Comparison of ENCODE assay signal across 23 mouse cellular contexts in the genomic region with DNA sequence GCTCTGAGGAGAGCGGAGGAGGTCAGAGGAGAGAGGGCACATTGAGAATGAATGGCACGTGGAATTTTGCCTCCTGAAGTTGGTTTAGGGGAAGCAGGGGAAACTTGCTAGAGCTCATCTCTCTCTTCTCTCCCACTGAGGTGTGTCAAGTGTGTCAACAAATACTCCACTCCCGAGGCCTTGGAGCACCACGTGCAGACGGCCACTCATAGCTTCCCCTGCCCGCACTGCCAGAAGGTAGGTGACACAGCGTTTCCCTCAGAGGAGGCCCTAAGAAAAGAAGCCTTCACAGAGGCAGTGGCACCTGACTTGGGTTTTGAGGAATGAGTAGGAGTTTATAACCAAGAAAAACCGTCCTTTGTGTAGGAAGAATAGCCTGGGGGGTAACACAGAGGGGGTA. TPM values are rescaled to one million over a fixed set of nuclear protein-coding genes. Genes with fewer than 3 reads are reported as not detected.
DNase-seq lines count a peak whose midpoint lies in the region; ATAC-seq and TF ChIP-seq lines count a peak whose summit lies in the region.
"Had no signal": no experiment of that assay in that cellular context is flagged by ENCODE, and none has a peak within 500 bp of the region (broad histone marks: within the 10 kb centered on the region; RNA-seq: fewer than 3 reads in every experiment).

No protein-coding gene starts in this region.

- no peaks in the 10 kb centered on the region for H3K27me3 ChIP-seq in intestine, embryonic 14.5 days (replicated peaks; ENCODE audit: control insufficient read depth, insufficient read depth, low read length)
- H3K27me3 ChIP-seq in intestine, embryonic 15.5 days (replicated peaks), result no peaks in the 10 kb centered on the region
- no peaks in the 10 kb centered on the region for H3K27me3 ChIP-seq in lung, postnatal 0 days (replicated peaks; ENCODE audit: insufficient read depth, low read length)
- H3K27me3 ChIP-seq: CH12.LX; embryonic facial prominence, embryonic 12.5 days; forebrain, embryonic 12.5 days; heart, embryonic 12.5 days; Patski had no signal

- H3K9me3 ChIP-seq in intestine, embryonic 14.5 days (ENCODE audit: control insufficient read depth, low read length), result peaks cover 4% of the 10 kb centered on the region
- H3K9me3 ChIP-seq in intestine, embryonic 15.5 days, result no peaks in the 10 kb centered on the region
- H3K9me3 ChIP-seq in lung, postnatal 0 days (ENCODE audit: low read length), result peaks cover 3% of the 10 kb centered on the region; the same call in 1 of the 2 replicates

- no peak overlapping the region for H3K4me2 ChIP-seq in intestine, embryonic 14.5 days (ENCODE audit: low read length)
- H3K4me2 ChIP-seq in intestine, embryonic 15.5 days (replicated peaks), result no peak overlapping the region
- H3K4me2 ChIP-seq in lung, postnatal 0 days (replicated peaks; ENCODE audit: low read depth, low read length), result no peak overlapping the region
- H3K4me2 ChIP-seq: embryonic facial prominence, embryonic 12.5 days; forebrain, embryonic 12.5 days; heart, embryonic 12.5 days had no signal

- no peaks in the 10 kb centered on the region for H3K4me1 ChIP-seq in intestine, embryonic 14.5 days (replicated peaks; ENCODE audit: control insufficient read depth, insufficient read depth, low read length)
- no peaks in the 10 kb centered on the region for H3K4me1 ChIP-seq in intestine, embryonic 15.5 days (replicated peaks)
- no peaks in the 10 kb centered on the region for H3K4me1 ChIP-seq in lung, adult 2 months (ENCODE audit: control insufficient read depth, insufficient read depth, low read length)
- no peaks in the 10 kb centered on the region for H3K4me1 ChIP-seq in lung, postnatal 0 days (ENCODE audit: insufficient read depth, low read depth, low read length)
- H3K4me1 ChIP-seq: embryonic facial prominence, embryonic 12.5 days; forebrain, embryonic 12.5 days had no signal

- no peak overlapping the region for H3K4me3 ChIP-seq in intestine, embryonic 14.5 days (ENCODE audit: low read depth, low read length)
- H3K4me3 ChIP-seq in intestine, embryonic 15.5 days (replicated peaks), result no peak overlapping the region
- H3K4me3 ChIP-seq in lung, adult 2 months (replicated peaks; ENCODE audit: extremely low read depth, low read depth, low read length), result no peak overlapping the region
- no peak overlapping the region for H3K4me3 ChIP-seq in lung, postnatal 0 days (ENCODE audit: low read depth, low read length)
- H3K4me3 ChIP-seq: embryonic facial prominence, embryonic 12.5 days; forebrain, embryonic 12.5 days; heart, adult 2 months; heart, embryonic 12.5 days had no signal

- no peak for ATAC-seq in intestine, embryonic 14.5 days (replicated peaks; ENCODE audit: low FRiP score, low TSS enrichment, low read depth)
- ATAC-seq in intestine, embryonic 15.5 days, result no peak
- ATAC-seq in lung, postnatal 0 days, result peak; percentile 88
- ATAC-seq: activated CD4-positive, CD25-positive, alpha-beta regulatory T cell, adult 4 months; forebrain, postnatal 0 days; Patski had no signal

- peaks cover 19% of the 10 kb centered on the region for H3K36me3 ChIP-seq in intestine, embryonic 14.5 days (ENCODE audit: control insufficient read depth, insufficient read depth, low read length)
- H3K36me3 ChIP-seq in intestine, embryonic 15.5 days, result peaks cover 9% of the 10 kb centered on the region
- H3K36me3 ChIP-seq in lung, postnatal 0 days (ENCODE audit: insufficient read depth, low read length), result peaks cover 8% of the 10 kb centered on the region; the same call in 1 of the 2 replicates

- TF ChIP-seq CTCF in lung, adult 2 months (IDR thresholded peaks at IDR 0.05; ENCODE audit: insufficient read depth, low read length), result no peak
- TF ChIP-seq CTCF in lung, postnatal 0 days (IDR thresholded peaks at IDR 0.05), result no peak

- no peak for TF ChIP-seq EP300 in lung, postnatal 0 days (IDR thresholded peaks at IDR 0.05)

- DNase-seq in intestine, embryonic 14.5 days (ENCODE audit: low spot score), result no peak
- peak; percentile 46 for DNase-seq in lung, adult 2 months
- peak; percentile 84 for DNase-seq in lung, postnatal 0 days (ENCODE audit: low spot score)
- DNase-seq in lung, postnatal 36 days, result peak; percentile 73
- DNase-seq in kidney, adult 8-10 months, result no peak
- no peak for DNase-seq in B cell, adult 2 months
- DNase-seq: adrenal gland, postnatal 14 days; cerebellum, adult 11-12 months; cerebellum, adult 9-10 months; cerebellum, postnatal 25 days; forebrain, postnatal 0 days; gastrocnemius, postnatal 14 days; heart, adult 2 months; heart, postnatal 36 days had no signal

- WGBS in intestine, embryonic 14.5 days, result 79% methylated on average over 8 of the region's 8 CpGs
- 67% methylated on average over 8 of the region's 8 CpGs for WGBS in intestine, embryonic 15.5 days
- WGBS in lung, adult 2 months, result 71% methylated on average over 8 of the region's 8 CpGs
- 50% methylated on average over 8 of the region's 8 CpGs for WGBS in lung, postnatal 0 days

- TF ChIP-seq POLR2A in lung, adult 2 months (IDR thresholded peaks at IDR 0.05; ENCODE audit: borderline replicate concordance, extremely low read depth, low read depth, low read length), result no peak

- no peak overlapping the region for H3K9ac ChIP-seq in intestine, embryonic 14.5 days (ENCODE audit: low read length)
- no peak overlapping the region for H3K9ac ChIP-seq in intestine, embryonic 15.5 days
- no peak overlapping the region for H3K9ac ChIP-seq in lung, postnatal 0 days (replicated peaks; ENCODE audit: low read depth)
- H3K9ac ChIP-seq: embryonic facial prominence, embryonic 12.5 days; forebrain, embryonic 12.5 days; forebrain, postnatal 0 days; heart, embryonic 12.5 days had no signal

- H3K27ac ChIP-seq in intestine, embryonic 14.5 days (ENCODE audit: low read depth), result 0 out of 2 replicates have a peak overlapping the region, but pooled peaks have one; percentile 38
- H3K27ac ChIP-seq in intestine, embryonic 15.5 days, result no peak overlapping the region
- peak overlapping the region; percentile 57 for H3K27ac ChIP-seq in lung, postnatal 0 days (ENCODE audit: low read length)
- H3K27ac ChIP-seq: embryonic facial prominence, embryonic 12.5 days; forebrain, embryonic 12.5 days; heart, adult 2 months had no signal

RNA-seq across cellular contexts. Expression of gene Chmp4b, which starts 10.3 kb away (rescaled TPM):
- polyA plus RNA-seq in intestine, embryonic 14.5 days (2014; fragmentation: Nextera tagmentation; extraction: Ambion mirVana), result 15.5 and 15.8 TPM in 2 replicates
- 36.3 and 36.4 TPM in 2 replicates for polyA plus RNA-seq in intestine, embryonic 15.5 days (2015; fragmentation: Nextera tagmentation; extraction: Ambion mirVana)
- polyA plus RNA-seq in lung, adult 2 months (2012; rRNA removed), result 83.4 and 103 TPM in 2 replicates
- 33.1 and 33.7 TPM in 2 replicates for polyA plus RNA-seq in lung, postnatal 0 days (2015; fragmentation: Nextera tagmentation; extraction: Ambion mirVana)

RNA-seq across cellular contexts. Expression of gene 4930519P11Rik, which starts 27.9 kb away (rescaled TPM):
- not detected in 2 replicates for polyA plus RNA-seq in intestine, embryonic 14.5 days (2014; fragmentation: Nextera tagmentation; extraction: Ambion mirVana)
- not detected in 2 replicates for polyA plus RNA-seq in intestine, embryonic 15.5 days (2015; fragmentation: Nextera tagmentation; extraction: Ambion mirVana)
- polyA plus RNA-seq in lung, adult 2 months (2012; rRNA removed), result 0.53 and 1.4 TPM in 2 replicates
- 0.40 and 0.61 TPM in 2 replicates for polyA plus RNA-seq in lung, postnatal 0 days (2015; fragmentation: Nextera tagmentation; extraction: Ambion mirVana)
- polyA plus RNA-seq: activated CD4-positive, CD25-positive, alpha-beta regulatory T cell, adult 4 months; cortical plate, adult 2 months; forebrain, embryonic 12.5 days; forebrain, postnatal 0 days; heart, embryonic 16.5 days had no signal

RNA-seq across cellular contexts. Expression of gene Zfp341, which starts 28.1 kb away (rescaled TPM):
- 0.97 and 1.0 TPM in 2 replicates for polyA plus RNA-seq in intestine, embryonic 14.5 days (2014; fragmentation: Nextera tagmentation; extraction: Ambion mirVana)
- 0.69 and 1.0 TPM in 2 replicates for polyA plus RNA-seq in intestine, embryonic 15.5 days (2015; fragmentation: Nextera tagmentation; extraction: Ambion mirVana)
- 5.8 and 6.8 TPM in 2 replicates for polyA plus RNA-seq in lung, adult 2 months (2012; rRNA removed)
- polyA plus RNA-seq in lung, postnatal 0 days (2015; fragmentation: Nextera tagmentation; extraction: Ambion mirVana), result 0.76 and 1.0 TPM in 2 replicates

RNA-seq across cellular contexts. Expression of gene Pxmp4, which starts 37.7 kb away (rescaled TPM):
- polyA plus RNA-seq in intestine, embryonic 14.5 days (2014; fragmentation: Nextera tagmentation; extraction: Ambion mirVana), result 25.9 and 26.4 TPM in 2 replicates
- 28.0 and 32.9 TPM in 2 replicates for polyA plus RNA-seq in intestine, embryonic 15.5 days (2015; fragmentation: Nextera tagmentation; extraction: Ambion mirVana)
- polyA plus RNA-seq in lung, adult 2 months (2012; rRNA removed), result 40.8 and 41.3 TPM in 2 replicates
- polyA plus RNA-seq in lung, postnatal 0 days (2015; fragmentation: Nextera tagmentation; extraction: Ambion mirVana), result 29.0 and 33.5 TPM in 2 replicates

Comparison
In these comparisons a context has a peak if more than half of its experiments do, and no peak if none do; other contexts are left out.
1. DNase-seq: peak in lung, adult 2 months (single experiment), lung, postnatal 0 days (single experiment) and lung, postnatal 36 days (single experiment); none in intestine, embryonic 14.5 days (single experiment), kidney, adult 8-10 months (0 of 2) and B cell, adult 2 months (0 of 2).